Mouse (Mus musculus) bone marrow, adult 2 months (tissue): Measurements from ENCODE around the gene Donson.

ENCODE experiments used
- CTCF ChIP-seq: fragments of 200-500 bp; IDR thresholded peaks from 2 replicates; pipeline ENCODE4 v1.5.1; 2011; ENCODE audit warnings: low read length, control low read depth; ENCODE audit not compliant: control insufficient read depth, insufficient read depth
- POLR2A ChIP-seq: fragments of 200-500 bp; IDR thresholded peaks from 2 replicates; pipeline ENCODE4 v1.6.1; 2011; ENCODE audit warnings: low read depth, mild to moderate bottlenecking, control low read depth, low read length, borderline replicate concordance; ENCODE audit not compliant: control insufficient read depth

DNA sequence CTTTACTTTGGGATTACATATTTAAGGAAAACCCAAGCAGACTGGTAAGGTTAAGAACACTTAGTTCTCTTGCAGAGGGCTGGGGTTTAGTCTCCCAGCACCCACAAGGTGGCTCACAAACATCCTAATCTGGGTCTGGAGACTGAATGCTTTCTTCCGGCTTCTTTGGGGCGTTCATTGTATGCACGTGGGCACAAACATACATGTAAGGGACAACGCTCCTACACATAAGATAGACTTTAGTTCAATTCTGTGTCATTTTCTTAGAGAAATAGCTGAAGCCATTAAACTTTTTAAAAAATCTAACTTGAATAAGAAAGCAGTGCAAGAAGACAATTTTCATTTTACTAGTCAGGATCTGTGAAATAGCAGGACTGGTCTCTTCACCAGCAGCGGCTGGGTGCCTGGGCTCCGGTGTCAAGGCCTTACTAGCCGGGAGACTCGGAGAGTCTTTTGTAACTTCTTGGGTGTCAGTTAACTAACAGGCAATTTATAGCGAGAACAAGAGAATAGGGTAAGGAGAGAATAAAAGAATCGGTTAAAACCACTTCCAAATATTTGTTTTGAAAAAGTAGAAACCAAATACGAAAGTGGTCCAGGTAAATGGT lies 42.5 kb downstream of the Donson start:
- TF ChIP-seq CTCF (no peak), POLR2A (no peak)
